Mouse (Mus musculus) stomach, postnatal 0 days (tissue): ENCODE data around the gene Slc35c1. TPM values are rescaled to one million over a fixed set of nuclear protein-coding genes. Genes with fewer than 3 reads are reported as not detected.

Source experiments
- ATAC-seq: fragments of 200-750 bp; cut with Nextera tagmentation; 2 replicates; pipeline ENCODE4 v1.8.0; 2017; ENCODE audit not compliant: low FRiP score, low TSS enrichment
- DNase-seq: peaks from one replicate; pipeline ENCODE4 v3.0.0-alpha.2; 2016; ENCODE audit warnings: low spot score
- H3K27ac ChIP-seq: fragments of 300-500 bp; sonication (generic); replicated peaks from 2 replicates; pipeline ENCODE4 v1.5.1; 2014; ENCODE audit warnings: mild to moderate bottlenecking, control low read depth
- H3K27me3 ChIP-seq: fragments of 300-500 bp; sonication (generic); 2 replicates; pipeline ENCODE4 v1.6.1; 2014; ENCODE audit warnings: low read length; ENCODE audit not compliant: control insufficient read depth, insufficient read depth
- H3K36me3 ChIP-seq: fragments of 300-500 bp; sonication (generic); 2 replicates; pipeline ENCODE4 v1.6.1; 2014; ENCODE audit warnings: low read length, mixed read lengths; ENCODE audit not compliant: control insufficient read depth, insufficient read depth
- H3K4me1 ChIP-seq: fragments of 300-500 bp; sonication (generic); replicated peaks from 2 replicates; pipeline ENCODE4 v1.6.1; 2014; ENCODE audit warnings: antibody characterized with exemption; ENCODE audit not compliant: control insufficient read depth, insufficient read depth
- H3K4me2 ChIP-seq: fragments of 300-500 bp; sonication (generic); replicated peaks from 2 replicates; pipeline ENCODE4 v1.6.1; 2014; ENCODE audit warnings: low read depth, mild to moderate bottlenecking, control low read depth, moderate library complexity
- H3K4me3 ChIP-seq: fragments of 300-500 bp; sonication (generic); 2 replicates; pipeline ENCODE4 v1.5.1; 2014; ENCODE audit warnings: low read depth, low read length, control low read depth
- H3K9ac ChIP-seq: fragments of 300-500 bp; sonication (generic); 2 replicates; pipeline ENCODE4 v1.6.1; 2014; ENCODE audit warnings: mild to moderate bottlenecking, low read length, control low read depth, mixed read lengths
- H3K9me3 ChIP-seq: fragments of 300-500 bp; sonication (generic); 2 replicates; pipeline ENCODE4 v1.6.1; 2016; ENCODE audit warnings: low read length; ENCODE audit not compliant: control insufficient read depth
- CTCF ChIP-seq: IDR thresholded peaks from 2 replicates; pipeline ENCODE4 v1.5.1; 2016; ENCODE audit warnings: antibody characterized with exemption, low read depth, mild to moderate bottlenecking, moderate library complexity
- EP300 ChIP-seq: optimal IDR thresholded peaks from 2 replicates; pipeline ENCODE3; 2016; ENCODE audit warnings: antibody characterized with exemption
- WGBS: fragments of 180-500 bp; shearing (Covaris S2); extraction: QIAGEN DNeasy Blood & Tissue Kit; methylation state at CpG from one replicate; pipeline ENCODE4 v1.1.7; 2014; 5-methylcytosine and 5-hydroxymethylcytosine counted together
- polyA plus RNA-seq: library from polyadenylated mRNA; unstranded; fragments of >200 nt; fragmentation: Nextera tagmentation; extraction: Ambion mirVana; gene quantifications from 2 replicates; pipeline ENCODE4 v1.2.1, GENCODE M21; 2015

The Slc35c1 gene
- polyA plus RNA-seq, 1 experiment from 2014 or later: 35.8 TPM

DNA sequence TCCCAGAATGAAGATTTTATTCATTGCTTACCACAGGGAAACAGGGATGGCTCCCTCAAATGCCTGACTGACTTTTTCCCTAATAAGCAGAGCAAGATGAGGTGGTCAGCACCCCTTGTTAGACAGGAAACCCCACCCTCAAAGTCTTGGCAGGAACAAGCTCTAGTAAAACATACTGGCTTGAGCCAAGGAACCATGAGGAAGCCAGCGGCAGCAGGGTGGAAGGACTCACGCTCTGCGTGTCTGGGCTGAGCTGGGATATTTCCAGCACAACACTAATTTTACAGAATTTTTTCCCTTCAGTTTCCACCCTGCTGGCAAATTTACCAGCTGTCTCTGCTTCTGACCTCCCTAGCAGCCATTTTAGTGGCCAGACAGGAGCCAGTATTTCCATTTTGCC is 33.9 kb downstream of the Slc35c1 start:
- Histone ChIP-seq H3K9me3 (no peaks in the 10 kb centered on the region), H3K4me1 (peaks cover 40% of the 10 kb centered on the region), H3K4me3 (no peak overlapping the region), H3K27ac (peak overlapping the region; percentile 93), H3K36me3 (peaks cover 14% of the 10 kb centered on the region), H3K4me2 (no peak overlapping the region), H3K27me3 (no peaks in the 10 kb centered on the region), H3K9ac (peak overlapping the region; percentile 47; the same call in 1 of the 2 replicates)
- ATAC-seq: no peak
- TF ChIP-seq EP300 (no peak), CTCF (no peak)
- DNase-seq: no peak
- 28% methylated on average over 3 of the region's 3 CpGs for WGBS

DNA sequence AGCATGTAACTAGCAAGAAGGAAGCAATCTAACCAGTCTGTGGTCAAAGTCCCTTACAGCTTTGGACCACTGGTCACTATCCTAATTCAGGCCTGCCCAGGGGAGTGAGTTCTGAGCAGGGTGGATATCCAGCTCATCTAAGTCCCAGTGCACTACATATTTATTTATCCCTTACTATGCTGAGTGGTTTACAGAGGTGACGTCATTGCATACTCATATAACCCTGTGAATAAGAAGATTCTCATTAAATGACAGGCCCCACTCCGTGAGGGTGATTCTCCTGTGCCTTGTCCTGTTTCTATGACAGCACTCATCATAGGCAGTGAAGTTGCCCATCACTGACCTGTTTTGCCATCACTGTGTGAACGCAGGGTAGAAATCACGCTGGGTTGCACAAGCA is 35.0 kb downstream of the Slc35c1 start:
- Histone ChIP-seq H3K4me2 (no peak overlapping the region), H3K27ac (peak overlapping the region; percentile 93), H3K27me3 (no peaks in the 10 kb centered on the region), H3K4me1 (peaks cover 37% of the 10 kb centered on the region), H3K9me3 (no peaks in the 10 kb centered on the region), H3K9ac (no peak overlapping the region), H3K36me3 (peaks cover 22% of the 10 kb centered on the region), H3K4me3 (no peak overlapping the region)
- DNase-seq (no peak), ATAC-seq (no peak)
- TF ChIP-seq EP300 (no peak), CTCF (no peak)
- WGBS: 68% methylated on average over 4 of the region's 4 CpGs

DNA sequence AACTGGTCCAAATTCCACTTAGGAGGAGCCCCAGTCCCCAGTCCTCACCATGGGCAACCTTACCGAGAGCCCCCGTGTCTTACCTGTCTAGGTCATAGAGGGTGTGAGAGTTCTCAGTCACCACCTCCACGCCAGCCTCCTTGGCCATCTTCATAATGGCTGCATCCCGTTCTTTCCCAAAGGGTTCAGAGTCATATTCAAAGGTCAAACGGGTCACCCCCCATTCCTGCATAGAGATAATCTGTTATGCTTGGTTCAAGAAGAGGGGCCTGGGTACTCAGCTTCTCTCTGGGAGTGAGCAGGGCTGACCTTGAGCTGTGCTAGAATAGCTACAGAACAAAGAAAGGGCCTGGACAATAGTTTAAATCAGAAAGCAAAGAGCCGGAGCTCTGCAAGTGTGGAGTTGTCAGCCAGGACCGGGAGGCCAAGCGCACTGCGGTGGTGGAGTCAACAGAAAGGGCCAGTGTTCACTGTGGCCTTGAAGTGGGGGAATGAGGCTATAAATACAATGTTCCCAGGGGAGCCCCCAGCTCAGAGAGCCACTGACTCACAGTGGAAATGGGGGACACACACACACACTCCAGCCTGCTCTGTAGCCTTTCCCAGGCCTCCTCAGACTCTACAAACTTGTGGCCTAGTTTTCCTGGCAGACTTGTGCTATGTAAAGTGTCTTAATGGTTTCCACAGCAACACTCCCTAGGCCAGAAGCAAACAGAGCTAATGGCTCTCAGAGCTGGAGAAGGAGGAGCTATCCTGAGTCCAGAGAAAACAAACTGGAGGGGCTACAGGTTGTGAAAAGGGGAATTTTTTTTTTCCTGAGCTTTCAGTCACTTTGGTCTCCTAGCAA is 35.7 kb downstream of the Slc35c1 start:
- peaks cover 32% of the 10 kb centered on the region for H3K4me1 ChIP-seq
- whole genome bisulfite sequencing: 55% methylated on average over 9 of the region's 9 CpGs
- no peaks in the 10 kb centered on the region for H3K27me3 ChIP-seq

DNA sequence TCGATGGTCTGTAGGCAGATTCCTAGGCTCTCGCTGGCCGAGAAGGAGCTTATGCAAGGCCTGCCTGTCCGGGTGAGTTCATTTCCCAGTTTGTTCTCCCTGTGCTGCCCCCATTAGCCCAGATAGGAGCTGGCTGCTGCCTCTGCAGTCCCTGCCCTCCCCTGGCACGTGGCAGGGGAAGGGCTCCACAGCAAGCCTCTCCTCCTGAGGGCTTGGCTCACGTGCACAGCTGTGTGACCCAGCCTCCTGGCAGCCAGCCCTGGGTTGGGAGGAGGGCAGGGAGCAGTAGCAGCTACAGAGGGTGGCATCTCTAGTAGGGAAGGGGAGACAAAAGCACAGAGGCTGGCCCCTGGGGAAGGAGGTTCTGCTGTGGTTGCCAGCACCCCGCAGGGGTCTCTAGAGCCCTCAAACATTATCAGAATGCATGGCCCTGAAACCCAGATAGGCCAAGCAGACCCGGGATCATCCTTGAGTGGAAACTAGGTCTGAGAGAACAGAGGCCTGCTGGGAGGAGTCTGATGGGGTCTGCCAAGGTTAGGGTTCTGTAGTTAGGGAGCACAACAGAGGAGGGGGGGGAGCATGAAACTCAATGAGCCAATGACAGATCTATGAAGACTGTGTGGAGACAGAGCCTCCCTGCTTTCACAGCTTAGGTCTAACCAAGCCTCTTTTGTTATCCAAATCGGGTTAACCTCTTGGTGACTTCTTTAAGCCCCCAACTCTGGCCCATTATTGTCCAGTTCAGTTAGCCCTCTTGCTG is 36.5 kb downstream of the Slc35c1 start:
- TF ChIP-seq EP300 (no peak), CTCF (peak; percentile 38)
- no peak overlapping the region for H3K9ac ChIP-seq
- 0 out of 2 replicates have a peak overlapping the region, but pooled peaks have one; percentile 14 for H3K4me2 ChIP-seq
- H3K4me1 ChIP-seq: peaks cover 29% of the 10 kb centered on the region
- no peaks in the 10 kb centered on the region for H3K9me3 ChIP-seq
- ATAC-seq (peak; percentile 76), DNase-seq (peak; percentile 95)
- no peaks in the 10 kb centered on the region for H3K27me3 ChIP-seq
- WGBS: 46% methylated on average over 9 of the region's 9 CpGs
- no peak overlapping the region for H3K4me3 ChIP-seq
- H3K27ac ChIP-seq: peak overlapping the region; percentile 93
- H3K36me3 ChIP-seq: peaks cover 29% of the 10 kb centered on the region

More for the DNA sequence above, 35.7 kb downstream of the Slc35c1 start:
- peak; percentile 54 for ATAC-seq
- H3K9ac ChIP-seq: peak overlapping the region; percentile 35; the same call in 1 of the 2 replicates
- H3K36me3 ChIP-seq: peaks cover 26% of the 10 kb centered on the region
- TF ChIP-seq EP300: no peak
- no peak for TF ChIP-seq CTCF
- peak overlapping the region; percentile 93 for H3K27ac ChIP-seq
- no peak overlapping the region for H3K4me3 ChIP-seq
- H3K4me2 ChIP-seq: peak overlapping the region; percentile 14; the same call in 1 of the 2 replicates
- H3K9me3 ChIP-seq: no peaks in the 10 kb centered on the region
- peak; percentile 61 for DNase-seq

DNA sequence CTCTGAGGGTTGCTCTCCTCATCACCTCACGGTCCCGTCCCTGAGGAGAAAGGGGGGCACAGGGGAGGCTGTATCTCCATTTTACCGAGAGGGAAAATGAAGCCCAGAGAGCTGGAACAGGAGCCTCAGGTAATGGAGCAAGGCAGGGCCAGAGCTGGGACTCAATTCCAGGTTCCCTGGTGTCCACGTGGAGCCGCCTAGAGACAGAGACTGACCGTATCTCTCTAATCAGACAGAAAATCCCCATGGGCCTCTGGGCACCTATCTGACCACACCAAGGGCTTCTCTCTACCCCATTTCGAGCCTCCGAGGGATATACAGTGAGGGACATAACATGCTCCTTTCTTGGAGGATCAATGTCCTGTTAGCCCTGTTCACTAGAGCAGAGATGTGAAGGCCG is 37.2 kb downstream of the Slc35c1 start:
- Histone ChIP-seq H3K9ac (no peak overlapping the region), H3K4me1 (peaks cover 25% of the 10 kb centered on the region), H3K27ac (peak overlapping the region; percentile 93; the same call in 1 of the 2 replicates), H3K4me3 (no peak overlapping the region), H3K36me3 (peaks cover 29% of the 10 kb centered on the region), H3K4me2 (no peak overlapping the region), H3K27me3 (no peaks in the 10 kb centered on the region), H3K9me3 (no peaks in the 10 kb centered on the region)
- DNase-seq (no peak), ATAC-seq (no peak)
- WGBS: 87% methylated on average over 9 of the region's 9 CpGs
- TF ChIP-seq EP300 (no peak), CTCF (no peak)
